ENCODE assay signal across 8 mouse cellular contexts in the genomic region with DNA sequence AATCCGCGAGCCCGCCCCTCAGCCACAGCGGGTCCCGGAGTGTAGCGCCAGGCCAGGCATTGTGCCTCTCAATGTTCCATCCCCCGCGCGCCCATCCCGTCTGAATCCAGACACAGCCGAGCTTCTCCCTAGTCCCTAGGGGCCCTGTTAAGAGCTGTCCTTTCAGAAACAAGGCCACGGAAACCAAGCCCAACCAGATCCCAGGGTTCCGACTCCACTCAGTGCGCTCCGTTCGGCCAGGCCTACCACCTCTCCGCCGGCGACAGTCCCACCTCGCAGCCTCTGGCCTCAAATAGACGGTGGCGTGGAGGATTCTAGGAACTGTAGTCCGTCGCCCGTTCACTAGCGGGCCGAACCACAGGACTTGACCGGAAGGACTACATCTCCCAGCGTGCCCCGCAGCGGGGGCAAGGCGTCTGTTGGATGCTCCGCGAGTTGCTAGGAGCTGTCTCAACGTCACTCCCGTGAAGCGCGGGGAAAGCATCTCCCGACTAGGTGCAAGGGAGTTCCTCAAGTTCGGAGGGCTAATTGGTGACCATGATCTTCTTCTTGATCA. TPM values are rescaled to one million over a fixed set of nuclear protein-coding genes. Genes with fewer than 3 reads are reported as not detected.
DNase-seq lines count a peak whose midpoint lies in the region; ATAC-seq and TF ChIP-seq lines count a peak whose summit lies in the region.

A gene (minus strand): TSS at position 283 of the 556 bp plus-strand sequence.

- H3K27ac ChIP-seq in bone marrow, adult 2 months (ENCODE audit: control insufficient read depth, insufficient read depth, low read depth, low read length, poor library complexity), result no peak within 1 kb of the TSS
- H3K27ac ChIP-seq in embryonic facial prominence, embryonic 15.5 days (replicated peaks), result peak within 1 kb of the TSS; percentile 95
- H3K27ac ChIP-seq in kidney, embryonic 14.5 days (ENCODE audit: low read depth, low read length), result peak within 1 kb of the TSS; percentile 93
- peak within 1 kb of the TSS; percentile 89 for H3K27ac ChIP-seq in limb, embryonic 15.5 days

- H3K4me2 ChIP-seq in embryonic facial prominence, embryonic 15.5 days (replicated peaks), result peak within 1 kb of the TSS; percentile 70
- H3K4me2 ChIP-seq in kidney, embryonic 14.5 days (replicated peaks; ENCODE audit: low read depth, low read length), result peak within 1 kb of the TSS; percentile 87
- H3K4me2 ChIP-seq in limb, embryonic 15.5 days, result peak within 1 kb of the TSS; percentile 67

- no peak for TF ChIP-seq CTCF in bone marrow, adult 2 months (IDR thresholded peaks at IDR 0.05; ENCODE audit: control insufficient read depth, insufficient read depth, low read length)

- peaks cover 37% of the 10 kb centered on the region for H3K36me3 ChIP-seq in embryonic facial prominence, embryonic 15.5 days
- H3K36me3 ChIP-seq in kidney, embryonic 14.5 days (ENCODE audit: control insufficient read depth, insufficient read depth, low read length), result peaks cover 24% of the 10 kb centered on the region
- peaks cover 30% of the 10 kb centered on the region for H3K36me3 ChIP-seq in limb, embryonic 15.5 days

- peak; percentile 97 for ATAC-seq in embryonic facial prominence, embryonic 15.5 days (ENCODE audit: insufficient number of reproducible peaks, low FRiP score, low TSS enrichment, low read depth)
- ATAC-seq in kidney, embryonic 14.5 days (ENCODE audit: low FRiP score, low TSS enrichment), result peak; percentile 98
- ATAC-seq in limb, embryonic 15.5 days (ENCODE audit: insufficient number of reproducible peaks, low FRiP score, low TSS enrichment, low read depth), result peak; percentile 93

- no peaks in the 10 kb centered on the region for H3K4me1 ChIP-seq in bone marrow, adult 2 months (ENCODE audit: control insufficient read depth, insufficient read depth, low read length)
- peaks cover 12% of the 10 kb centered on the region for H3K4me1 ChIP-seq in embryonic facial prominence, embryonic 15.5 days
- H3K4me1 ChIP-seq in kidney, embryonic 14.5 days (ENCODE audit: control insufficient read depth, insufficient read depth, low read length), result peaks cover 22% of the 10 kb centered on the region
- H3K4me1 ChIP-seq in limb, embryonic 15.5 days, result peaks cover 18% of the 10 kb centered on the region

- no peaks in the 10 kb centered on the region for H3K9me3 ChIP-seq in embryonic facial prominence, embryonic 15.5 days (replicated peaks)
- no peaks in the 10 kb centered on the region for H3K9me3 ChIP-seq in kidney, embryonic 14.5 days (ENCODE audit: control insufficient read depth, low read length)
- no peaks in the 10 kb centered on the region for H3K9me3 ChIP-seq in limb, embryonic 15.5 days

- peak; percentile 95 for DNase-seq in 416B (ENCODE audit: low read depth)
- DNase-seq in heart, adult 9 months (ENCODE audit: low spot score in 2 of 2), result peak; percentile 95
- DNase-seq in monocyte, adult 2 months (ENCODE audit: low read depth in 1 of 2, low spot score in 2 of 2), result peak; percentile 83 to 84
- DNase-seq in spleen, postnatal 36 days (ENCODE audit: low spot score in 2 of 2), result peak; percentile 95

- no peaks in the 10 kb centered on the region for H3K27me3 ChIP-seq in embryonic facial prominence, embryonic 15.5 days
- H3K27me3 ChIP-seq in kidney, embryonic 14.5 days (ENCODE audit: control insufficient read depth, insufficient read depth, low read length), result no peaks in the 10 kb centered on the region
- no peaks in the 10 kb centered on the region for H3K27me3 ChIP-seq in limb, embryonic 15.5 days

- peak; percentile 70; the same call in 1 of the 2 replicates for TF ChIP-seq POLR2A in bone marrow, adult 2 months (IDR thresholded peaks at IDR 0.05; ENCODE audit: borderline replicate concordance, control insufficient read depth, low read depth, low read length)

- under 1% methylated on average over 40 of the region's 40 CpGs for WGBS in bone marrow, adult 2 months
- under 1% methylated on average over 40 of the region's 40 CpGs for WGBS in embryonic facial prominence, embryonic 15.5 days
- under 1% methylated on average over 40 of the region's 40 CpGs for WGBS in kidney, embryonic 14.5 days
- WGBS in limb, embryonic 15.5 days, result under 1% methylated on average over 40 of the region's 40 CpGs

- H3K4me3 ChIP-seq in bone marrow, adult 2 months (replicated peaks; ENCODE audit: control insufficient read depth, low read depth, low read length), result peak within 1 kb of the TSS; percentile 85
- H3K4me3 ChIP-seq in embryonic facial prominence, embryonic 15.5 days (replicated peaks), result peak within 1 kb of the TSS; percentile 79
- H3K4me3 ChIP-seq in kidney, embryonic 14.5 days (ENCODE audit: low read length), result peak within 1 kb of the TSS; percentile 76
- peak within 1 kb of the TSS; percentile 70 for H3K4me3 ChIP-seq in limb, embryonic 15.5 days

- peak within 1 kb of the TSS; percentile 74 for H3K9ac ChIP-seq in embryonic facial prominence, embryonic 15.5 days
- H3K9ac ChIP-seq in kidney, embryonic 14.5 days (ENCODE audit: low read depth, low read length), result peak within 1 kb of the TSS; percentile 80
- H3K9ac ChIP-seq in limb, embryonic 15.5 days, result peak within 1 kb of the TSS; percentile 68

RNA-seq across cellular contexts. Expression of the gene that starts here (rescaled TPM):
- polyA plus RNA-seq in bone marrow, adult 2 months (2011; ENCODE audit: insufficient read depth, insufficient read length, low replicate concordance, missing spikeins), result 10.8 and 16.1 TPM in 2 replicates
- 36.9 and 44.9 TPM in 2 replicates for polyA plus RNA-seq in embryonic facial prominence, embryonic 15.5 days (2015; fragmentation: Nextera tagmentation; extraction: Ambion mirVana)
- 19.6 and 36.8 TPM in 2 replicates for polyA plus RNA-seq in kidney, embryonic 14.5 days (2014; fragmentation: Nextera tagmentation; extraction: Ambion mirVana)
- polyA plus RNA-seq in limb, embryonic 15.5 days (2015; fragmentation: Nextera tagmentation; extraction: Ambion mirVana), result 36.4 and 38.3 TPM in 2 replicates
